Mouse (Mus musculus): ENCODE measurements around the gene Gm28048. TPM values are rescaled to one million over a fixed set of nuclear protein-coding genes. Genes with fewer than 3 reads are reported as not detected.

Gene Gm28048
- total and polyA plus RNA-seq, 2 experiments, result 13.0 TPM; not detected in 1

DNA sequence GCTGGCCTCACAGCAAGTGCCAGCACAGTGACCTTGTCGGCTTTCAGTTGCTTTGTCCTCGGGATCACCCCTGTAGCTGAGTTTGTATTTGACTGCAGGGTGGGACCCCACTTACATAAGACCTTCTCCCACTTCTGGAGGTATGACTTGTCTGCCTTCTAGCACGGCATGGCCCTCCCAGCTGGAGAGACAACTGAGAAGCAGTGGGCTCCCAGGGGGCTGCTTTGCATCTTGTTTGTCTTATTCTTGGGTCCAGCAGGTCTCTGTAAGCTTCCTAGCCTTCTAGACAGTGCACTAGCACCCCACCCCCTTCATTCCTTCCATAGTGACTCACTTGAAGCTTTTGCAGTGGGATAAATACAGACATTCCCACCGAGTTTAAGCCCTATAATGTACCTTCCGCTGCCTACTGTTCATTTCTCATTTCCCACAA is 151.7 kb downstream of the Gm28048 start:
- Histone ChIP-seq H3K9ac (ENCODE audit: low read depth, low read length) (no peak overlapping the region), H3K27ac (replicated peaks; ENCODE audit: insufficient read depth, low read depth, low read length) (no peak overlapping the region), H3K79me2 (ENCODE audit: control insufficient read depth, insufficient read depth, low read length) (no peaks in the 10 kb centered on the region), H3K27me3 (ENCODE audit: control insufficient read depth, insufficient read depth, low read length) (no peaks in the 10 kb centered on the region), H3K4me3 (ENCODE audit: insufficient read depth, low read depth, low read length) (no peak overlapping the region), H3K4me1 (ENCODE audit: control insufficient read depth, insufficient read depth, low read length) (no peaks in the 10 kb centered on the region), H3K36me3 (ENCODE audit: control insufficient read depth, insufficient read depth, low read length) (peaks cover 2% of the 10 kb centered on the region)
- no peak for TF ChIP-seq CTCF (IDR thresholded peaks at IDR 0.05; ENCODE audit: low read depth, low read length)
- no peak for TF ChIP-seq POLR2A (IDR thresholded peaks at IDR 0.05; ENCODE audit: extremely low read depth, insufficient read depth, low read length)
- 79% methylated on average over 5 of the region's 5 CpGs for WGBS
- no peak for DNase-seq (ENCODE audit: extremely low read depth, low read depth, low spot score)

DNA sequence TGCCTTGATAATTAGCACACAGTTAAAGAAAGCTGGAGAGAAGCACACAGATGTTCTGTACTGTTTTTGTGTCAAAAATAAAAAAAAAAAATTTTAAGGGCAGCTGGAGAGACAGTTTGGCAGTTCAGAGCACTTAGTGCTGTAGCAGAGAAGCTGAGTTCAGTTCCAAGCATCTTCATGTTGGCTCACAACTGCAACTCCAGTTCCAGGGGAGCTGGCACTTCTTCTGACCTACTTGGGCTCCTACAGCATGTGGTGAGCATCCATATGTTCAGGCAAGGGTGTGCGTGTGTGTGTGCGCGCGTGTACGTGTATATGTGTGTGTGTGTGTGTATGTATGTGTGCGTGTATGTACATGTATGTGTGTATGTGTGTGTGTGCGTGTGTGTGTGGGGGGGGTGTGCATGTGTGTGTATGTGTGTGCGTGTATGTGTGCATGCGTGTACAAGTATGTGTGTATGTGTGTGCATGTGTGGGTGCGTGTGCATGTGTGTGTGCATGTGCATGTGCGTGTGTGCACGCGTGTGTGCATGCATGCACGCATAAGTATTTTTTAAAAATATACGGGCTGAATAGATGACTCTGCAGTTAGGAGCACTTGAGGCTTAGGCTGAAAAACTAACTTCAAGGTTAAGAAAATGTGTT is 152.8 kb downstream of the Gm28048 start:
- Histone ChIP-seq H3K79me2 (ENCODE audit: control insufficient read depth, insufficient read depth, low read length) (no peaks in the 10 kb centered on the region), H3K4me3 (ENCODE audit: insufficient read depth, low read depth, low read length) (no peak overlapping the region), H3K36me3 (ENCODE audit: control insufficient read depth, insufficient read depth, low read length) (no peaks in the 10 kb centered on the region; the same call in 1 of the 2 replicates), H3K27me3 (ENCODE audit: control insufficient read depth, insufficient read depth, low read length) (no peaks in the 10 kb centered on the region), H3K4me1 (ENCODE audit: control insufficient read depth, insufficient read depth, low read length) (no peaks in the 10 kb centered on the region; the same call in 1 of the 2 replicates), H3K27ac (replicated peaks; ENCODE audit: insufficient read depth, low read depth, low read length) (no peak overlapping the region), H3K9ac (ENCODE audit: low read depth, low read length) (no peak overlapping the region)
- TF ChIP-seq POLR2A (IDR thresholded peaks at IDR 0.05; ENCODE audit: extremely low read depth, insufficient read depth, low read length), result no peak
- no peak for TF ChIP-seq CTCF (IDR thresholded peaks at IDR 0.05; ENCODE audit: low read depth, low read length)
- DNase-seq (ENCODE audit: extremely low read depth, low read depth, low spot score), result no peak
- 97% methylated on average over 15 of the region's 15 CpGs for WGBS

DNA sequence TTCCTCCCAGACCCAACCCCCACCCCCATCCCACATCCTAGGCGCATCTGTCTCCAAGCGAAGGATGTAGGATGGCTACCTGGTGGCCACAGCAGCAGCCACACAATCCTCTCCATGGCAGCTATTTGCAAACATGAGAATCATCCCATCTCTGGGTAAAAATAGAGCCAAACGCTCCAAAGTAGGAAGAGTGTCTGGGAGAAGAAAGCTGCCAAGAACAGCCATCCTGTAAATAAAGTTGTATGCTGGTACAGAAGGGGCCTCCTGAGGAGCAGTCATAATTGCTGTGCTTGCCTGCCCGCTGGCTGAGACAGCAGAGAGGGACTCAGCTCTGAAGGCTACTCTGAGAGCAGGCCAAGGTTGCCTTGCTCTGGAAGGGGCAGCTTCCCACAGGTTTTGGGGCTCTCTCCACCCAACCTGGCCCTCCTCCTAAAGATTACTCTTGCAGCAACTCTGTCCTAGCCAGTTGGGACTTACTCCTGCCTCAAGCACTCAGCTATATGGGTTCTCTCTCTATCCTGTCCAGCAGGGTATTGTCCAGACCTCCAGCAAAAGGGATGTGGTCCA is 154.3 kb downstream of the Gm28048 start:
- H3K4me1 ChIP-seq (ENCODE audit: control insufficient read depth, insufficient read depth, low read length), result no peaks in the 10 kb centered on the region; the same call in 1 of the 2 replicates
- DNase-seq (ENCODE audit: extremely low read depth, low read depth, low spot score), result no peak
- no peaks in the 10 kb centered on the region for H3K27me3 ChIP-seq (ENCODE audit: control insufficient read depth, insufficient read depth, low read length)
- TF ChIP-seq CTCF (IDR thresholded peaks at IDR 0.05; ENCODE audit: low read depth, low read length), result no peak
- no peak for TF ChIP-seq POLR2A (IDR thresholded peaks at IDR 0.05; ENCODE audit: extremely low read depth, insufficient read depth, low read length)
- no peaks in the 10 kb centered on the region for H3K36me3 ChIP-seq (ENCODE audit: control insufficient read depth, insufficient read depth, low read length)
- 94% methylated on average over 4 of the region's 4 CpGs for WGBS
- H3K9ac ChIP-seq (ENCODE audit: low read depth, low read length), result no peak overlapping the region
- no peak overlapping the region for H3K27ac ChIP-seq (replicated peaks; ENCODE audit: insufficient read depth, low read depth, low read length)
- no peak overlapping the region for H3K4me3 ChIP-seq (ENCODE audit: insufficient read depth, low read depth, low read length)
- no peaks in the 10 kb centered on the region for H3K79me2 ChIP-seq (ENCODE audit: control insufficient read depth, insufficient read depth, low read length)

DNA sequence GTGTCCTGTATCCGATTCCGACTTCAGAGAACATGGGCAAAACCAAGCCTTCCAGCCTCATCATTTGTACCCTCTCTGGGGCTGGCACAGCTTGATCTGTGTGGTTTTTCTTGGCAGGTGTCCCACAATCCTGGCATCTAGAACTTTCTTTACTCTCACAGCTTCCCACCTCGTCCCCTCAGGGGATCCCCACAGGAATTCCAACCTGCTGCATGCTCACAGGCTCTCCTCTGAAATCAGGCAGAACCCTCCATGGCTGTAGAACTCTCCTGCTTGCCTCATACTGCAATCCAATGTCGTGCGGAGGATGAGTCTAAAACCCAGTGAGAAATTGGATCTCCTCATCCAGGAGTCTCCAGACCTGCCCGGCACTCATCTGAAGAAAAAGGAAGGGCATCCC is 155.2 kb downstream of the Gm28048 start:
- H3K36me3 ChIP-seq (ENCODE audit: control insufficient read depth, insufficient read depth, low read length), result no peaks in the 10 kb centered on the region
- no peak overlapping the region for H3K4me3 ChIP-seq (ENCODE audit: insufficient read depth, low read depth, low read length)
- H3K9ac ChIP-seq (ENCODE audit: low read depth, low read length), result no peak overlapping the region
- no peak for TF ChIP-seq POLR2A (IDR thresholded peaks at IDR 0.05; ENCODE audit: extremely low read depth, insufficient read depth, low read length)
- TF ChIP-seq CTCF (IDR thresholded peaks at IDR 0.05; ENCODE audit: low read depth, low read length), result no peak
- no peak overlapping the region for H3K27ac ChIP-seq (replicated peaks; ENCODE audit: insufficient read depth, low read depth, low read length)
- H3K4me1 ChIP-seq (ENCODE audit: control insufficient read depth, insufficient read depth, low read length), result no peaks in the 10 kb centered on the region; the same call in 1 of the 2 replicates
- no peaks in the 10 kb centered on the region for H3K79me2 ChIP-seq (ENCODE audit: control insufficient read depth, insufficient read depth, low read length)
- no peaks in the 10 kb centered on the region for H3K27me3 ChIP-seq (ENCODE audit: control insufficient read depth, insufficient read depth, low read length)
- WGBS, result 94% methylated on average over 6 of the region's 6 CpGs
- no peak for DNase-seq (ENCODE audit: extremely low read depth, low read depth, low spot score)

DNA sequence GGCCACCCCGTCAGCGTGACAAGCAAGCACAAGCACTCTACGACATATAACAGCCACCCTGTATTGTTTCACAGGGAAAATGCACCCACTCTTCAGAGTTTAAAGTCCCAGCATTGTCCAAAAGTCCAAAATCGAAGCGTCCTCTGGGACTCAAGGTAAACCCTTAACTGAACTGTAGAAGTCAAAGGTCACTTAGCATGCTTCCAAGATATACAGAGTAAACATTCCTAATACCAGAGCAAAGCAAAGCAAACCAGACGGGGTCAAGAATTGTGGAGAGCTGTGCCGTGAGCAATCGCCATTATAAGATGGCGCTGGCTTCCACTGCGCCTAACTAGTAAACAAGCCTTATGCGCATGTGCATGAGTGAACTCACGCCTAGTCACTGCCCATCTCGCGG is 155.8 kb downstream of the Gm28048 start:
- WGBS, result 72% methylated on average over 14 of the region's 14 CpGs
- no peaks in the 10 kb centered on the region for H3K36me3 ChIP-seq (ENCODE audit: control insufficient read depth, insufficient read depth, low read length)
- no peak overlapping the region for H3K9ac ChIP-seq (ENCODE audit: low read depth, low read length)
- H3K27me3 ChIP-seq (ENCODE audit: control insufficient read depth, insufficient read depth, low read length), result no peaks in the 10 kb centered on the region
- no peaks in the 10 kb centered on the region; the same call in 1 of the 2 replicates for H3K4me1 ChIP-seq (ENCODE audit: control insufficient read depth, insufficient read depth, low read length)
- DNase-seq (ENCODE audit: extremely low read depth, low read depth, low spot score), result peak; percentile 79
- TF ChIP-seq POLR2A (IDR thresholded peaks at IDR 0.05; ENCODE audit: extremely low read depth, insufficient read depth, low read length) (no peak), CTCF (IDR thresholded peaks at IDR 0.05; ENCODE audit: low read depth, low read length) (no peak)
- H3K4me3 ChIP-seq (ENCODE audit: insufficient read depth, low read depth, low read length), result no peak overlapping the region
- no peak overlapping the region for H3K27ac ChIP-seq (replicated peaks; ENCODE audit: insufficient read depth, low read depth, low read length)
- no peaks in the 10 kb centered on the region for H3K79me2 ChIP-seq (ENCODE audit: control insufficient read depth, insufficient read depth, low read length)

DNA sequence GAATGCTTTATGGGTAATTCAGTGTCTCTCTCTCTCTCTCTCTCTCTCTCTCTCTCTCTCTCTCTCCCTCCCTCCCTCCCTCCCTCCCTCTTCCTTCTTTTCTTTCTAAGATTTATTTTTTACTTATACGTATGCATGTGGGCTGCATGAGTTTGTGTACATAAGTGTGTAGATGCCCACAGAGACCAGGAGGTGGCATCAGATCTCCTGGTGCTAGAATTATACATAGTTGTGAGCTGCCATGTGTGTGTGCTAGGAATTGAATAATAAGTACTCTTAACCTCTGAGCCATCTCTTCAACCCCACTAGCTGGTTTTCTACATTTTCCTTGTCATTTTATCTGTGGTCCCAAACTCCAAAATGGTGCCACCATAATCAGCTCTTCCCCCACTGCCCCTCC is 156.3 kb downstream of the Gm28048 start:
- H3K27me3 ChIP-seq (ENCODE audit: control insufficient read depth, insufficient read depth, low read length), result no peaks in the 10 kb centered on the region
- H3K27ac ChIP-seq (replicated peaks; ENCODE audit: insufficient read depth, low read depth, low read length), result no peak overlapping the region
- DNase-seq (ENCODE audit: extremely low read depth, low read depth, low spot score), result no peak
- TF ChIP-seq POLR2A (IDR thresholded peaks at IDR 0.05; ENCODE audit: extremely low read depth, insufficient read depth, low read length), result no peak
- TF ChIP-seq CTCF (IDR thresholded peaks at IDR 0.05; ENCODE audit: low read depth, low read length), result no peak
- no peaks in the 10 kb centered on the region for H3K36me3 ChIP-seq (ENCODE audit: control insufficient read depth, insufficient read depth, low read length)
- WGBS, result 100% methylated on average over 1 of the region's 1 CpGs
- no peak overlapping the region for H3K9ac ChIP-seq (ENCODE audit: low read depth, low read length)
- no peaks in the 10 kb centered on the region for H3K79me2 ChIP-seq (ENCODE audit: control insufficient read depth, insufficient read depth, low read length)
- H3K4me1 ChIP-seq (ENCODE audit: control insufficient read depth, insufficient read depth, low read length), result no peaks in the 10 kb centered on the region; the same call in 1 of the 2 replicates
- H3K4me3 ChIP-seq (ENCODE audit: insufficient read depth, low read depth, low read length), result no peak overlapping the region
